Mouse (Mus musculus) forebrain, embryonic 16.5 days (tissue): ENCODE measurements around the gene Ino80b. TPM values are rescaled to one million over a fixed set of nuclear protein-coding genes. Genes with fewer than 3 reads are reported as not detected.

ENCODE experiments used
- ATAC-seq: fragments of 200-750 bp; cut with Nextera tagmentation; 2 replicates; pipeline ENCODE4 v1.8.0; 2017; ENCODE audit warnings: mild to moderate bottlenecking, moderate library complexity
- H3K27ac ChIP-seq: fragments of 300-500 bp; sonication (generic); 2 replicates; pipeline ENCODE4 v1.5.1; 2014; ENCODE audit warnings: low read length, control low read depth
- H3K27me3 ChIP-seq: fragments of 300-500 bp; sonication (generic); replicated peaks from 2 replicates; pipeline ENCODE4 v1.6.1; 2014; ENCODE audit warnings: low read length; ENCODE audit not compliant: control insufficient read depth, insufficient read depth
- H3K36me3 ChIP-seq: fragments of 300-500 bp; sonication (generic); 2 replicates; pipeline ENCODE4 v1.6.1; 2014; ENCODE audit not compliant: control insufficient read depth, insufficient read depth
- H3K4me1 ChIP-seq: fragments of 300-500 bp; sonication (generic); replicated peaks from 2 replicates; pipeline ENCODE4 v1.6.1; 2014; ENCODE audit warnings: low read length; ENCODE audit not compliant: control insufficient read depth, insufficient read depth
- H3K4me2 ChIP-seq: fragments of 300-500 bp; sonication (generic); 2 replicates; pipeline ENCODE4 v1.6.1; 2014; ENCODE audit warnings: mild to moderate bottlenecking, low read length, control low read depth
- H3K4me3 ChIP-seq: fragments of 300-500 bp; sonication (generic); replicated peaks from 2 replicates; pipeline ENCODE4 v1.5.1; 2014; ENCODE audit warnings: mild to moderate bottlenecking, low read length, control low read depth
- H3K9ac ChIP-seq: fragments of 300-500 bp; sonication (generic); replicated peaks from 2 replicates; pipeline ENCODE4 v1.6.1; 2014; ENCODE audit warnings: low read depth, low read length, control low read depth
- H3K9me3 ChIP-seq: fragments of 300-500 bp; sonication (generic); 2 replicates; pipeline ENCODE4 v1.6.1; 2016; ENCODE audit warnings: low read length; ENCODE audit not compliant: control insufficient read depth
- WGBS: fragments of 180-500 bp; shearing (Covaris S2); extraction: QIAGEN DNeasy Blood & Tissue Kit; methylation state at CpG from one replicate; pipeline ENCODE4 v1.1.7; 2014; 5-methylcytosine and 5-hydroxymethylcytosine counted together
- polyA plus RNA-seq: library from polyadenylated mRNA; unstranded; fragments of >200 nt; fragmentation: Nextera tagmentation; extraction: Ambion mirVana; gene quantifications from 2 replicates; pipeline ENCODE4 v1.2.1, GENCODE M21; 2015

The Ino80b gene
- polyA plus RNA-seq, 1 experiment from 2014 or later: 14.4 TPM

DNA sequence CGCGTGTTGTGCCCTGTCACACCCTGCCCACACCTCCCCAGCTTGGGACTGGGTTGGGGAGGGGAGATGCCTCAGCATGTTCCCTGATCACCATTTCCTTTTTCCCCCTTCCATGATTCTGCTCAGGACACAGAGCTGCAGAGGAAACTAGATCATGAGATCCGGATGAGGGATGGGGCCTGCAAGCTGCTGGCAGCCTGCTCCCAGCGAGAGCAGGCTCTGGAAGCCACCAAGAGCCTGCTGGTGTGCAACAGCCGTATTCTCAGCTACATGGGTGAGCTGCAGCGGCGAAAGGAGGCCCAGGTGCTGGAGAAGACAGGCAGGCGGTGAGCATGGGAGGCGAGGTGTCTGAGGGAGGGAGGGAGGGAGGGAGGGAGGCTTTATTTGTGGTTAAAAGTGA, 20.6 kb upstream of the Ino80b start:
- Histone ChIP-seq H3K9me3 (no peaks in the 10 kb centered on the region), H3K4me3 (no peak overlapping the region), H3K9ac (no peak overlapping the region), H3K27ac (no peak overlapping the region), H3K4me2 (no peak overlapping the region), H3K36me3 (no peaks in the 10 kb centered on the region), H3K4me1 (peaks cover 8% of the 10 kb centered on the region), H3K27me3 (no peaks in the 10 kb centered on the region; the same call in 1 of the 2 replicates)
- 79% methylated on average over 9 of the region's 9 CpGs for WGBS
- ATAC-seq: no peak

DNA sequence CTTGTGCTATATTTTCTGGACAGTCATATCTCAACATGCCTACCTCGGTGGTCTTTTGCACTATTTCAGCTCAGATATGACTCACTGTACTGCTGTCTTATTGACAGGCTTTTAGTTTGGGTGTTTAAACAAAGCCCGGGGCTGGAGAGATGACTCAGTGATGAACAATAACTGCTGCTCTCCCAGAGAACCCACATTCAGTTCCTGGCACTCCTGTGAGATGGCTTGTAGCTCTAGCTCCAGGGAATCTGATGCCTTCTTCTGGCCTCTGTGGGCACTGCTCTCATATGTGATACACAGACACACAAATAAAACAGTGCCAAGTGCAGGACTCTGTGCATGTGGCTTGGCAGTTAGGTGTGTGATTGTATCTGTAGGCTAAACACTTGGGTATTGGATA, 20.0 kb upstream of the Ino80b start:
- Histone ChIP-seq H3K27me3 (no peaks in the 10 kb centered on the region; the same call in 1 of the 2 replicates), H3K9ac (no peak overlapping the region), H3K36me3 (no peaks in the 10 kb centered on the region), H3K4me1 (peaks cover 8% of the 10 kb centered on the region), H3K4me3 (no peak overlapping the region), H3K27ac (no peak overlapping the region), H3K9me3 (no peaks in the 10 kb centered on the region), H3K4me2 (no peak overlapping the region)
- 77% methylated on average over 2 of the region's 2 CpGs for WGBS
- no peak for ATAC-seq

DNA sequence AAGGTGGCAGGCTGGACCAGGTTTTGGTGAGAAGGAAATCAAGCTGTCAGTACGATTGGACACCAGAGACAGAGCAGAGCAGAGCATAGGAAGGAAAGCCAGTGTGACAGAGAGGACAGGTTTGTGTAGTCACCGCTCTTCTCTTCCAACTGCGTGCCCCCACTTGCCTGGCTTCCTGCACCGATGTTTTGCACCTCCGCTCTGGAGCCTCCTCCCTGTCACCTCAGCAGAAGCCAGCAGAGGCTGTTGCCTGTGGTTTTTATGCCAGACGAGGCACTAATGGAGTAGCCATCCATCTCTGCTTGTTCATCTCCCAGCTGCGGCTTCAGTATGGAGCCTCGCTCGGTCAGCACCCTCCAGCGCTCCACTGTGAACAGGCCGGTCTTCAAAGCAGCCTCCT, 17.7 kb upstream of the Ino80b start:
- Histone ChIP-seq H3K27me3 (no peaks in the 10 kb centered on the region; the same call in 1 of the 2 replicates), H3K9ac (no peak overlapping the region), H3K4me3 (no peak overlapping the region), H3K4me1 (peaks cover 11% of the 10 kb centered on the region), H3K9me3 (no peaks in the 10 kb centered on the region), H3K36me3 (no peaks in the 10 kb centered on the region), H3K4me2 (no peak overlapping the region), H3K27ac (no peak overlapping the region)
- ATAC-seq: no peak
- WGBS: 66% methylated on average over 11 of the region's 11 CpGs

DNA sequence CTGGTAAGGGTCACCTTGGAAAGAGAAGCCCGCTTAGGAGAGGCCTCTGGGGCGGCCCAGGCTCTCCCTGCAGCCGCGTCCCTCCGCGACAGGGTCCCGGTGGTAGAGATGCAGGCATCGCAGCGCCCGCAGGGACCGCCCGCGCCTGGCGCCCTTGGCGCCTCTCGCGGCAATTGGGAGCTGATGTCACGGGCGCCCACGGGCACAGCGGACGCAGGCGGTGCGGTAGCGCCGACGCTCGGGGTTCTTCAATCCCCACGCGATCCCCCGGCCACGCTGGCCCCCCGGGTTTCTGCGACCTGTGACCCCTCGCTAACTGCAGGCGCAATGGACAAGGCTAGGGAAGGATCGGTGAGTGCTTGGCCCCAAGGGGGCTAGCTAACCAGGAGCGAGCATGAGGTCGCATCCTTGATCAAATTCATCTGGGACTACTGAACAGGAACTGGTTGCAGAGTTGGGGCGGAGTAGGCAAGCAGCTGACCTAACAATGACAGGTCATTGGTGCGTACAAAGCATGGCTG, 17.0 kb upstream of the Ino80b start:
- Histone ChIP-seq H3K4me1 (peaks cover 17% of the 10 kb centered on the region), H3K4me3 (peak overlapping the region; percentile 39), H3K36me3 (no peaks in the 10 kb centered on the region), H3K9ac (peak overlapping the region; percentile 64), H3K27me3 (peaks cover 2% of the 10 kb centered on the region), H3K9me3 (no peaks in the 10 kb centered on the region), H3K27ac (no peak overlapping the region), H3K4me2 (peak overlapping the region; percentile 72)
- peak; percentile 37 for ATAC-seq
- WGBS: 4% methylated on average over 41 of the region's 41 CpGs

DNA sequence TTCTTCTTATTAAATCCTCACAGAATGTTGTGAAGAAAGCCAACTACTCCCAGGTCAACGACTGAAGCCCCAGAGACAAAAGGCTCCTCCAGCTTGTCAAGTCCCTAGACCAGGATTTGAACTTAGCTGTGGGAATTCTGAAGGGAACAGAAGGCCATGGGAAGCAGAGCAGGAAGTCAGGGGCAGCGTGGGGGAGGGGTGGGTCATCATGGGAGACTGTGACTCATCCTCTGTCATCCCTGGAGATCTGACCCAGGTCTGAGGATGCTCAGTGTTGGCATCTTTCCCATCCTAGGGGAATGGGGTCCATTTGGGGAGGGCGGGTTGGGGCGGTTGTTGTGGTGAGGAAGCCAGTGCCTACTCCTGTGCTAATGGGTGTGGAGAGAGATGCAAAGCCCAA, 16.4 kb upstream of the Ino80b start:
- H3K4me1 ChIP-seq: peaks cover 23% of the 10 kb centered on the region
- H3K9me3 ChIP-seq: no peaks in the 10 kb centered on the region
- peak overlapping the region; percentile 72 for H3K4me2 ChIP-seq
- no peak overlapping the region; the same call in 1 of the 2 replicates for H3K9ac ChIP-seq
- H3K27ac ChIP-seq: no peak overlapping the region
- no peaks in the 10 kb centered on the region for H3K36me3 ChIP-seq
- no peak for ATAC-seq
- WGBS: 43% methylated on average over 4 of the region's 4 CpGs
- peak overlapping the region; percentile 39 for H3K4me3 ChIP-seq
- peaks cover 4% of the 10 kb centered on the region for H3K27me3 ChIP-seq

DNA sequence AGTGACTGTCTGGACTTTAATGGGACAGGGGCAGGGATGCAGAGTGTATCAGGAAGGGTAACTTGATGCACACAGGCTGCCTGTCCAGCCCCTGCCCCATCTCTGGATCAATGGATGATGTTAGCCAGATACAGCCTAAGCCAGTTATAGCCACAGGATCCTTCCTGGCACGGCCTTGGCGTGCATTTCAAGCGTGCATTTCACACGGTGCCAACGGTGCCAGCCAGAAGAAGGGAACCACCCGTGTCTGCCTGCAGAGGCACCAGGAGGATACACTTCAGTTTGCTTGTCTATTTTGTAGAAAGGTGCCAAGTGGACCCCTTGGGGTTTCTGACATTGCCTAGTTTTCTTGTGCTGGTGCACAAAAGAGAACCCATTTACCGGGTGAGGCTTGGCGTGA, 14.8 kb upstream of the Ino80b start:
- no peak overlapping the region for H3K9ac ChIP-seq
- 84% methylated on average over 8 of the region's 8 CpGs for WGBS
- H3K4me1 ChIP-seq: peaks cover 29% of the 10 kb centered on the region
- H3K36me3 ChIP-seq: no peaks in the 10 kb centered on the region
- no peak overlapping the region for H3K4me3 ChIP-seq
- H3K27me3 ChIP-seq: peaks cover 14% of the 10 kb centered on the region
- no peak overlapping the region for H3K4me2 ChIP-seq
- H3K9me3 ChIP-seq: no peaks in the 10 kb centered on the region
- ATAC-seq: no peak
- H3K27ac ChIP-seq: no peak overlapping the region

DNA sequence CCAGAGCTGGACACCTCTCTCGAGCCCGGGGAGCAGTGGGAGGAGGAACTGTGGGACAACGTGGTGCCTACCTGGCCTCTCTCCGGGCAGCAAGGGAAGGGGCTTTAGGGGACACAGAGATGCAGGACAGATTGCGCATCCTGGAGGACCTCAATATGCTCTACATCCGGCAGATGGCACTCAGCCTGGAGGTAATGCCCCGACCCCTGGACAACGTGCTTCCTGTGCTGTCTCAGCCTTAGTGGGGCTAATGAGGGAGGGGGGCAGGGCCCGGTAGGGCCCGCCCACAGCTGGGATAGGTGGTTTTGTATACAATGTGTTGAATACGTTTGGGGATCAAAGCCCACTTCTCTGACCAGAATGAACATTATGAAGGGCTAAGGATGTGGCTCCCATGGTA, 12.8 kb upstream of the Ino80b start:
- H3K27me3 ChIP-seq: peaks cover 16% of the 10 kb centered on the region
- peaks cover 29% of the 10 kb centered on the region for H3K4me1 ChIP-seq
- WGBS: 3% methylated on average over 11 of the region's 11 CpGs
- H3K9me3 ChIP-seq: no peaks in the 10 kb centered on the region
- ATAC-seq: peak; percentile 8; the same call in 1 of the 2 replicates
- H3K27ac ChIP-seq: peak overlapping the region; percentile 76
- H3K4me2 ChIP-seq: peak overlapping the region; percentile 55
- H3K36me3 ChIP-seq: no peaks in the 10 kb centered on the region
- peak overlapping the region; percentile 39 for H3K4me3 ChIP-seq
- peak overlapping the region; percentile 62 for H3K9ac ChIP-seq

DNA sequence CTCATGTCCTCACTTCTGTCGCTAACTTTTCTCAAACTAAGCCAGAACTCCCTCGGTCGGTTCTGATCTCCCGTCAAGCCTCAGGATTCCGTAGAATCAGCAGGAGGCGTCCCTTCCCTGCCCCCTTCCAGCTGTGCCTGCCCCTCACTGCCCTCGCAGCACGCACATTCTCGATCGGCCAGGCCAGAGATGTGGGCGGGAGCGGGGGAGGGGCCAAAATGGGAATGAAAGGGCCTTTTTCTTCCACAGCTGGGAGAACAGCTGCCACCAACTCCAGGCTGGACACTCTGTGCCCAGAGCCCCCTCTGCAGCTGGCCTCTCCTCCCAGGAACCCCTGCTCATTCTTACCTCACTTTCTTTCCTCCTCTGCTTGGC, 12.3 kb upstream of the Ino80b start:
- H3K27me3 ChIP-seq: peaks cover 16% of the 10 kb centered on the region

DNA sequence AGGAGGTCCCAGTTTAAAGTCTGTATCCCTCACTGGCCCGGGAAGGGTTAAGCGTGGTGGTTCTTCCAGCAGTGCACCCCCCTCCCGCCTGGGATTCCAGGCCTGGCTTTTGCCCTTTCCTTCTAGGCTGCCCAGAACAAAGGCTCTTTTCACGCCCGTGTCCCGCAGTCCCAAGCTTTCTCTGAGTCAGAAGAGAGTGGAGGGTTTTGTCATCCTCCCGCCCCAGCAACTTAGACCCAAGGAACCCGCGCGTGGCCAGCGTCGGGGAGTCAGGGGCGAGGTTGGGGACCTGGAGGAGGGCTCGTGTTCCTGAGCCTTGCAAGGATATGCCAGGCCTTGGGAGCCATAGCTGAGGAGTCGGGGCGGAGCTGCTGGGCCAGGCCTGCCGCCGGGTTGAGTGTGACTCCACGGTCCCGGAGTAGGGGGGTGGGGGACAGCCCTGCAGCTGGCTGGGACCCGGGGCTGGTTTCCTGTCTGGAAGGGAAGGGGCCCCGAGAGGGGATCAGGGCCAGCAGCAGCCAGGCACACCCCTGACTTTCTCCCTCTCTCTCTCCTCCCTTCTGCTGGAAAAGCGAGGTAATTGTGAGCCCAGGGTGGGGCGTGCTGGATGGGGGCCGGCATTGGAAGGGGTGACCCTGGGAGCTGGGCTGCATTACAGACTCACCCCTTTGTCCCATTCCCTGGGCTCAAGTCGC, 11.8 kb upstream of the Ino80b start:
- WGBS: 2% methylated on average over 24 of the region's 26 CpGs
- Histone ChIP-seq H3K4me2 (peak overlapping the region; percentile 55), H3K4me1 (peaks cover 24% of the 10 kb centered on the region), H3K27ac (peak overlapping the region; percentile 76), H3K9ac (peak overlapping the region; percentile 62), H3K9me3 (no peaks in the 10 kb centered on the region), H3K36me3 (no peaks in the 10 kb centered on the region), H3K4me3 (peak overlapping the region; percentile 39), H3K27me3 (peaks cover 16% of the 10 kb centered on the region)
- peak; percentile 66 for ATAC-seq

More for the DNA sequence above, 12.3 kb upstream of the Ino80b start:
- H3K36me3 ChIP-seq: no peaks in the 10 kb centered on the region
- peak overlapping the region; percentile 76 for H3K27ac ChIP-seq
- 0% methylated on average over 12 of the region's 12 CpGs for WGBS
- H3K9ac ChIP-seq: peak overlapping the region; percentile 62
- H3K4me3 ChIP-seq: peak overlapping the region; percentile 39
- H3K4me1 ChIP-seq: peaks cover 29% of the 10 kb centered on the region
- ATAC-seq: peak; percentile 43
- H3K4me2 ChIP-seq: peak overlapping the region; percentile 55
- no peaks in the 10 kb centered on the region for H3K9me3 ChIP-seq
